Mouse (Mus musculus) gastrocnemius, adult 2 months (tissue): ENCODE data around the gene Rtn4rl2. TPM values are rescaled to one million over a fixed set of nuclear protein-coding genes. Genes with fewer than 3 reads are reported as not detected.

ENCODE experiments used
- DNase-seq: peaks from one replicate; pipeline ENCODE4 v3.0.0; 2022
- H3K27ac ChIP-seq: fragments of 200-600 bp; 2 replicates; pipeline ENCODE4 v1.8.1; 2022; ENCODE audit warnings: mild to moderate bottlenecking
- H3K4me3 ChIP-seq: fragments of 200-600 bp; 2 replicates; pipeline ENCODE4 v1.8.1; 2022; ENCODE audit warnings: mild to moderate bottlenecking, moderate library complexity
- CTCF ChIP-seq: fragments of 200-600 bp; IDR thresholded peaks from 2 replicates; pipeline ENCODE4 v1.8.1; 2022; ENCODE audit warnings: antibody characterized with exemption, mild to moderate bottlenecking, moderate library complexity
- intact Hi-C: fragments of 180-260 bp; cut with DNase I; formaldehyde crosslinking; loops from one replicate; pipeline ENCODE4 v1.15.1; 2025
- microRNA-seq: library from miRNA; unstranded; fragments of <30 nt; microRNA quantifications from one replicate; pipeline ENCODE4 v1.2.0, GENCODE M21; 2021
- total RNA-seq, 2 experiments: library from RNA; stranded (reverse); gene quantifications; 2 replicates each; pipeline ENCODE4 v1.2.3; 2021

Gene Rtn4rl2
- total RNA-seq, 2 experiments from 2014 or later, result 0.28 to 0.41 TPM

GRCm38 (mm10) chr2:84837817-84838592, 48.5 kb downstream of the Rtn4rl2 start:
- Histone ChIP-seq H3K4me3 (no peak overlapping the region), H3K27ac (peak overlapping the region; percentile 95)
- TF ChIP-seq CTCF, result no peak
- no peak for DNase-seq
- intact Hi-C loops, result no loop called here

- intact Hi-C loops, result no loop called here
- no peak overlapping the region for H3K4me3 ChIP-seq
- H3K27ac ChIP-seq, result no peak overlapping the region
- no peak for TF ChIP-seq CTCF
- no peak for DNase-seq
These were observed 49.4 kb downstream of the Rtn4rl2 start for GRCm38 (mm10) chr2:84837107-84837506.

DNA sequence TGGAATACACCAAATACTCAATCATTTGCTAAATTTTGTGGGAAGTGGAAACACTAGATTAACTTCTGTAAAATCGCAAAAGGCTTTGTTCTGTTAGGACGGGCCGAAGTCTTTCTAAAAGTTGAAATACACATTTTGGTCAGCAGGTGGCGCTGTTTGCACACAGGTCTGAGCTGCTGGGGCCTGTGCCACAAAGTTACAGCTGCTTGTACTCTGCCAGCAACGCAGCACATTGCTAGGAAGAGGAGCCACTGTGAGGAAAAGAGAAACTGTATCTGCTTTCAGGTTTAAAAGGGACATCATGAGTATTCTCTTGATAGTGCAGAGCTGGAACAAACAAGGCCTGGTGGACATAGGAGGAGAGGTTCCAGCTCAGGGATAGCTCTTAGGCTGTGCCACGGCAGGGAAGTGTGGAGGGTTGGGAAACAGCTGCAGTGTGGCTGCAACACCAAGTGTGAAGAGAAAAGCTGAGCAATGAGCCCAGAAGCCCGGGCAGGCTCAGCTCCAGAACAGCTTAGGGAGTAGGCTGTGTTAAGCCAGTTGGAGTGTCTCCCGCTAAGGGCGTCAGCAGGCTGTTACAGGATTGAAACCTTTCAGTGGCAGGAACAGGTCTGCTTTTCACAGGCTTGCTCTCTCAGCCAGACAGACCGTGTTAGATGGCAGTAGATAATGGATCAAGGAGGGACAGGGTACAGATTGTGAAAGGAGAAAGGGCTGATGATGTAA, 54.7 kb downstream of the Rtn4rl2 start:
- intact Hi-C loops, result loop anchor here (1.0 to 5.0 kb wide), 3 partner anchors 23 to 58 kb away; no protein-coding TSS in a partner anchor
- Histone ChIP-seq H3K4me3 (peak overlapping the region; percentile 46), H3K27ac (peak overlapping the region; percentile 88)
- TF ChIP-seq CTCF, result peak; percentile 96
- DNase-seq, result peak; percentile 91

DNA sequence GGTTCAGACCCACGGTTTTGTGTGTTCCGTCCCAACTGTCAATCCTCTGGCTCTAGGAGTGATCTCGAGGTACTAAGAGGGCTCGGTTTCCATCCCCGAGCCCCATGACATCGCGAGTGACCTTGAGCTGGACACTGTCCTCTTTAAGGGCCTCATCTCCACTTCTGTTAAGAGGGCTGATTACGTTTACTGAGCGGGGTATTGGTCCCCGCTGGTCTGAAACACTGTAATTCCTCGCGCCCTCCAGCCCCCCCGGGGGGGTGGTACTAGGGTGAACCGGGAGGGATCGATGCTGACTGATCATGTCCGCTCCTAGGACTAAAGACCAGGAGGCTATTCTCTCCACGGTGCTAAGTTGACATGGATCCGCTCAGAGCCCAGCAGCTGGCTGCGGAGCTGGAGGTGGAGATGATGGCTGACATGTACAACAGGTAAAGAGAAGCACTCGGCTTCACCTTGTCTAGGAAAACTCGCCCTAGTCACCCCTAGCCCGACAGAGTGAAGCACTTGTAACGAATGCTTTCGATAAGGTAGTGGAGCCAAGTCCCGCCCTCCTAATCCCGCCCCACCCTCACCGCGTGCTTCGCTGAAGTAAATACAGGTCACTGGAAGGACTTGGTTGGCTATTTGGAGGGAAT, 59.1 kb downstream of the Rtn4rl2 start:
- peak overlapping the region; percentile 91 for H3K27ac ChIP-seq
- intact Hi-C loops, result no loop called here
- TF ChIP-seq CTCF, result no peak
- H3K4me3 ChIP-seq, result peak overlapping the region; percentile 79
- no peak for DNase-seq

- Histone ChIP-seq H3K27ac (peak within 1 kb of the TSS; percentile 91), H3K4me3 (peak within 1 kb of the TSS; percentile 79)
- intact Hi-C loops, result no loop called here
- no peak for TF ChIP-seq CTCF
- DNase-seq, result peak; percentile 89
These were observed 59.8 kb downstream of the Rtn4rl2 start, which contains the start of gene Timm10 for GRCm38 (mm10) chr2:84826488-84827282. TSS of gene Timm10 (plus strand) at chr2:84826997.

- Histone ChIP-seq H3K4me3 (no peak overlapping the region), H3K27ac (peak overlapping the region; percentile 90; the same call in 1 of the 2 replicates)
- no peak for DNase-seq
- intact Hi-C loops, result no loop called here
- TF ChIP-seq CTCF, result no peak
These were observed 63.3 kb downstream of the Rtn4rl2 start for GRCm38 (mm10) chr2:84823237-84823636.

DNA sequence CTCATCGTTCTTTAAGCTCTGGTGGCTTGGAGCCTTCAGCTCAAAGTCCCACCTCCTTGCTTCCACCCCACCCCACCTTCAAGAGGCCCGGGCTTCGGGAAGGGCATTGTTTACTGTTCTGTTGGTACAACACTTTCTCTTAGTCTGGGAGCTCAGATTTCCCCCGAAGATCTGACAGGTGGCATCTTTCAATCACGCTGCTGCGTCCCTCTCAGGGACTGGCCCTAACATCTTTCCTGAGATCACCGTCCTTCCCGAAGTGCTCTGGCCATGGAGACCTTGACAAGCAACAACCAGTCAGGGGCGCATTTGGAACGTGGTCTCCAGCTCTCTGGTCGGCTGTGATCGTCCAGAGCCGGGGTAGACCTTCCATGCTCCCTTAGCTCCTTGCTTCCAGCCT, 64.0 kb downstream of the Rtn4rl2 start, which contains the start of gene Smtnl1:
TSS of gene Smtnl1 (minus strand) at position 101 of the 400 bp plus-strand sequence.
- Histone ChIP-seq H3K4me3 (peak within 1 kb of the TSS; percentile 60), H3K27ac (peak within 1 kb of the TSS; percentile 90)
- intact Hi-C loops, result no loop called here
- peak; percentile 42 for DNase-seq
- no peak for TF ChIP-seq CTCF

Small RNA genes lying within 50 kb of the gene (microRNA-seq; reads per million reads assigned to microRNA genes)
- gene Gm24332, result not detected

Other genes with a start within 250 kb of the Rtn4rl2 start
- gene Ctnnd1, start 235.9 kb downstream of the Rtn4rl2 start, total RNA-seq, result 10 to 100 TPM; 25.8 to 35.1 TPM
- not detected for gene Btbd18, start 227.6 kb downstream of the Rtn4rl2 start, total RNA-seq
- gene Selenoh, start 215.9 kb downstream of the Rtn4rl2 start, total RNA-seq, result 10 to 100 TPM; 10.7 to 16.4 TPM
- 1 to 10 TPM; 1.1 to 1.9 TPM for gene Gm28635, start 208.7 kb downstream of the Rtn4rl2 start, total RNA-seq
- gene Med19, start 208.3 kb downstream of the Rtn4rl2 start, total RNA-seq, result 1 to 10 TPM; 6.8 to 7.9 TPM
- gene Tmx2, start 207.6 kb downstream of the Rtn4rl2 start, total RNA-seq, result 10 to 100 TPM; 34.9 to 73.4 TPM
- gene Zdhhc5, start 171.5 kb downstream of the Rtn4rl2 start, total RNA-seq, result 10 to 100 TPM; 71.9 to 75.1 TPM
- 1 to 10 TPM; 4.2 to 5.2 TPM for gene Clp1, start 159.4 kb downstream of the Rtn4rl2 start, total RNA-seq
- under 1 TPM; 0.33 to 0.86 TPM for gene Ypel4, start 152.7 kb downstream of the Rtn4rl2 start, total RNA-seq
- not detected for gene Gm19426, start 143.1 kb downstream of the Rtn4rl2 start, total RNA-seq
- gene Serping1, start 111.3 kb downstream of the Rtn4rl2 start, total RNA-seq, result 10 to 100 TPM; 52.3 to 82.6 TPM
- 1 to 10 TPM; 2.0 to 3.8 TPM for gene Ube2l6, start 87.9 kb downstream of the Rtn4rl2 start, total RNA-seq
- gene Smtnl1, start 64.1 kb downstream of the Rtn4rl2 start, total RNA-seq, result 100 to 1,000 TPM in 1 of 2 experiments, 10 to 100 TPM in 1; 53.0 to 125 TPM
- 10 to 100 TPM; 42.0 to 57.7 TPM for gene Timm10, start 59.7 kb downstream of the Rtn4rl2 start, total RNA-seq
- 10 to 100 TPM in 1 of 2 experiments, 1 to 10 TPM in 1; 6.3 to 11.6 TPM for gene Slc43a1, start 47.9 kb downstream of the Rtn4rl2 start, total RNA-seq
- gene Slc43a3, start 49.9 kb upstream of the Rtn4rl2 start, total RNA-seq, result 10 to 100 TPM; 26.4 to 30.2 TPM
- not detected for gene Prg2, start 93.8 kb upstream of the Rtn4rl2 start, total RNA-seq
- not detected for gene Prg3, start 101.5 kb upstream of the Rtn4rl2 start, total RNA-seq
- 10 to 100 TPM; 28.5 to 30.8 TPM for gene Ssrp1, start 150.5 kb upstream of the Rtn4rl2 start, total RNA-seq
- under 1 TPM; 0.36 to 0.59 TPM for gene P2rx3, start 150.8 kb upstream of the Rtn4rl2 start, total RNA-seq
- gene Tnks1bp1, start 161.3 kb upstream of the Rtn4rl2 start, total RNA-seq, result 10 to 100 TPM; 23.3 to 29.7 TPM
- gene Aplnr, start 249.5 kb upstream of the Rtn4rl2 start, total RNA-seq, result 1 to 10 TPM; 2.5 to 5.6 TPM